Mouse (Mus musculus) Patski (cell line): ENCODE results near the gene Maml1. TPM values are rescaled to one million over a fixed set of nuclear protein-coding genes. Genes with fewer than 3 reads are reported as not detected.

Source experiments
- ATAC-seq: fragments of 100-300 bp; one replicate; pipeline ENCODE4 v1.8.0; 2021
- CTCF ChIA-PET: fragments of 350-600 bp; sonication (Branson Sonifier 250); formaldehyde crosslinking; loops from one replicate; lab custom pipeline; 2022; ENCODE audit warnings: inconsistent platforms; lab: Charles Lee
- POLR2A ChIA-PET: fragments of 350-600 bp; sonication (Branson Sonifier 250); formaldehyde crosslinking; loops from one replicate; lab custom pipeline; 2022; ENCODE audit warnings: antibody characterized with exemption, inconsistent platforms; lab: Charles Lee
- DNase-seq: peaks from one replicate; pipeline ENCODE4 v3.0.0-alpha.2; 2011; ENCODE audit warnings: low read depth, low spot score
- H3K27me3 ChIP-seq: fragments of 371-371 bp; one replicate; pipeline ENCODE4 v1.5.1; 2021
- CTCF ChIP-seq: fragments of 100-300 bp; IDR thresholded peaks from one replicate; pipeline ENCODE4 v1.5.1; 2021
- in situ Hi-C: fragments of 300-500 bp; cut with MboI; formaldehyde crosslinking; loops from 3 replicates; pipeline ENCODE4 v1.11.1; 2018; ENCODE audit warnings: low pct_unique_long_range_greater_than_20kb, mixed read lengths
- polyA plus RNA-seq: library from polyadenylated mRNA; unstranded; gene quantifications from one replicate; pipeline ENCODE4 v1.2.3, GENCODE M21; 2021

The Maml1 gene
- polyA plus RNA-seq, 1 experiment from 2014 or later = 21.5 TPM

- POLR2A ChIA-PET = interaction anchor here (0.7 to 1.2 kb wide), 3 partner anchors 9 to 42 kb away, joined by 3 read pairs; partner anchors contain the start of genes Mgat4b and Sqstm1
- CTCF ChIA-PET = interaction anchor here (0.9 to 1.0 kb wide), 2 partner anchors 21 to 36 kb away, joined by 3 read pairs; no protein-coding TSS in a partner anchor
- in situ Hi-C loops = no loop called here
Measured at GRCm38 (mm10) chr11:50252166-50252565, 39.9 kb downstream of the Maml1 start.

GRCm38 (mm10) chr11:50248473-50249171 is 43.5 kb downstream of the Maml1 start:
- in situ Hi-C loops = no loop called here
- ChIA-PET CTCF (no interaction called here), POLR2A (no interaction called here)
- no peak for ATAC-seq
- no peak for DNase-seq
- TF ChIP-seq CTCF = no peak
- H3K27me3 ChIP-seq = no peaks in the 10 kb centered on the region

More at GRCm38 (mm10) chr11:50252166-50252565, 39.9 kb downstream of the Maml1 start:
- no peak for TF ChIP-seq CTCF
- DNase-seq = peak; percentile 66
- no peaks in the 10 kb centered on the region for H3K27me3 ChIP-seq
- ATAC-seq = peak; percentile 83

- DNase-seq = no peak
- no peak for ATAC-seq
- CTCF ChIA-PET = interaction anchor here (1.2 to 1.4 kb wide), 2 partner anchors 13 to 17 kb away, joined by 4 read pairs; no protein-coding TSS in a partner anchor
- in situ Hi-C loops = no loop called here
- TF ChIP-seq CTCF = no peak
- POLR2A ChIA-PET = interaction anchor here (0.6 kb wide), 1 partner anchor 234 kb away, joined by 3 read pairs; no protein-coding TSS in a partner anchor
- no peaks in the 10 kb centered on the region for H3K27me3 ChIP-seq
Measured at GRCm38 (mm10) chr11:50245269-50245668, 46.8 kb downstream of the Maml1 start.

GRCm38 (mm10) chr11:50243926-50244325 is 48.2 kb downstream of the Maml1 start:
- ChIA-PET POLR2A (no interaction called here), CTCF (interaction anchor here (1.1 kb wide), 1 partner anchor 20 kb away, joined by 4 read pairs; no protein-coding TSS in a partner anchor)
- in situ Hi-C loops = no loop called here
- ATAC-seq (no peak), DNase-seq (no peak)
- TF ChIP-seq CTCF = no peak
- no peaks in the 10 kb centered on the region for H3K27me3 ChIP-seq

- no peak for TF ChIP-seq CTCF
- CTCF ChIA-PET = no interaction called here
- ATAC-seq (no peak), DNase-seq (no peak)
- POLR2A ChIA-PET = no interaction called here
- in situ Hi-C loops = no loop called here
- H3K27me3 ChIP-seq = no peaks in the 10 kb centered on the region
Measured at GRCm38 (mm10) chr11:50240235-50240911, 51.7 kb downstream of the Maml1 start.

GRCm38 (mm10) chr11:50238821-50239791 is 53.0 kb downstream of the Maml1 start:
- in situ Hi-C loops = no loop called here
- ChIA-PET CTCF (interaction anchor here (1.4 kb wide), 1 partner anchor 77 kb away, joined by 5 read pairs; no protein-coding TSS in a partner anchor), POLR2A (interaction anchor here (0.6 kb wide), 1 partner anchor 12 kb away, joined by 3 read pairs; no protein-coding TSS in a partner anchor)
- ATAC-seq = no peak
- H3K27me3 ChIP-seq = no peaks in the 10 kb centered on the region
- no peak for TF ChIP-seq CTCF
- DNase-seq = no peak

GRCm38 (mm10) chr11:50238324-50238723 is 53.8 kb downstream of the Maml1 start, which contains the start of gene Ltc4s:
Gene Ltc4s (minus strand): TSS chr11:50238616.
- H3K27me3 ChIP-seq = no peaks in the 10 kb centered on the region
- DNase-seq (no peak), ATAC-seq (no peak)
- POLR2A ChIA-PET = no interaction called here
- CTCF ChIA-PET = interaction anchor here (1.4 kb wide), 1 partner anchor 77 kb away, joined by 5 read pairs; no protein-coding TSS in a partner anchor
- TF ChIP-seq CTCF = no peak
- in situ Hi-C loops = no loop called here

- TF ChIP-seq CTCF = no peak
- in situ Hi-C loops = no loop called here
- DNase-seq = no peak
- H3K27me3 ChIP-seq = no peaks in the 10 kb centered on the region
- ChIA-PET CTCF (no interaction called here), POLR2A (no interaction called here)
- ATAC-seq = no peak
Measured at GRCm38 (mm10) chr11:50236937-50237835, 54.9 kb downstream of the Maml1 start.

GRCm38 (mm10) chr11:50236540-50236936 is 55.6 kb downstream of the Maml1 start:
- no peaks in the 10 kb centered on the region for H3K27me3 ChIP-seq
- ChIA-PET CTCF (no interaction called here), POLR2A (no interaction called here)
- in situ Hi-C loops = no loop called here
- TF ChIP-seq CTCF = no peak
- DNase-seq (no peak), ATAC-seq (peak; percentile 47)
